Mouse (Mus musculus) heart, embryonic 16.5 days (tissue): ENCODE data around the gene Cntn5. TPM values are rescaled to one million over a fixed set of nuclear protein-coding genes. Genes with fewer than 3 reads are reported as not detected.

Source experiments
- ATAC-seq: fragments of 200-750 bp; cut with Nextera tagmentation; replicated peaks from 2 replicates; pipeline ENCODE4 v1.8.0; 2017; ENCODE audit warnings: moderate number of reproducible peaks; ENCODE audit not compliant: insufficient read depth, low FRiP score; ENCODE audit errors: extremely low read depth
- H3K27ac ChIP-seq: fragments of 300-500 bp; sonication (generic); 2 replicates; pipeline ENCODE4 v1.5.1; 2014; ENCODE audit warnings: mild to moderate bottlenecking, low read length, control low read depth, moderate library complexity
- H3K27me3 ChIP-seq: fragments of 300-500 bp; sonication (generic); 2 replicates; pipeline ENCODE4 v1.6.1; 2014; ENCODE audit warnings: low read length, mixed read lengths; ENCODE audit not compliant: control insufficient read depth, insufficient read depth
- H3K36me3 ChIP-seq: fragments of 300-500 bp; sonication (generic); 2 replicates; pipeline ENCODE4 v1.6.1; 2014; ENCODE audit not compliant: control insufficient read depth, insufficient read depth
- H3K4me1 ChIP-seq: fragments of 300-500 bp; sonication (generic); 2 replicates; pipeline ENCODE4 v1.6.1; 2014; ENCODE audit warnings: low read length, mixed read lengths; ENCODE audit not compliant: control insufficient read depth, insufficient read depth
- H3K4me2 ChIP-seq: fragments of 300-500 bp; sonication (generic); 2 replicates; pipeline ENCODE4 v1.6.1; 2014; ENCODE audit warnings: low read depth, mild to moderate bottlenecking, control low read depth, low read length
- H3K4me3 ChIP-seq: fragments of 300-500 bp; sonication (generic); 2 replicates; pipeline ENCODE4 v1.5.1; 2014; ENCODE audit warnings: mild to moderate bottlenecking, control low read depth, low read length
- H3K9ac ChIP-seq: fragments of 300-500 bp; sonication (generic); 2 replicates; pipeline ENCODE4 v1.6.1; 2014; ENCODE audit warnings: low read length, control low read depth
- H3K9me3 ChIP-seq: fragments of 300-500 bp; sonication (generic); replicated peaks from 2 replicates; pipeline ENCODE4 v1.6.1; 2016; ENCODE audit warnings: low read length; ENCODE audit not compliant: control insufficient read depth
- WGBS: fragments of 180-500 bp; shearing (Covaris S2); extraction: QIAGEN DNeasy Blood & Tissue Kit; methylation state at CpG from one replicate; pipeline ENCODE4 v1.1.7; 2014; 5-methylcytosine and 5-hydroxymethylcytosine counted together
- polyA plus RNA-seq: library from polyadenylated mRNA; unstranded; fragments of >200 nt; fragmentation: Nextera tagmentation; extraction: Ambion mirVana; gene quantifications from 2 replicates; pipeline ENCODE4 v1.2.1, GENCODE M21; 2015

The Cntn5 gene
- polyA plus RNA-seq, 1 experiment from 2014 or later, result 0.29 TPM

DNA sequence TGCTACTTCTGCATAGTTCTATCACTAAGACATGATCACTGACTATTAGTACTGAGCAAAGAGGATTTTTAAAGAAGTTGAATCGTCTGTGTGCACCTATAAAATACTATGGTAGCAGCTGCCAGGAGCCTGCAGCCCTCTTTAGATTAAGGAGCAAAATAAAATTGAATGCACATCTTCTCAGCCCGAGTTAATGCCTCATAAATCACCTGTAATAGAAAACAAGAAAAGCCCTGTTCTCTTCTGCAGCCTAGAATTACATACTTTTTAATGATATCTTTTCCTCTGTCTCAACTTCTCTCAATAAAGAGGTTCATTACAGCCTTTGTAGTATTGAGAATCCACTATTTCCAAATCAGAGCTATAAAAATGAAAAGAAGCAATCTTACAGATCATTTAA, 109.5 kb downstream of the Cntn5 start:
- 48% methylated on average over 2 of the region's 2 CpGs for WGBS

DNA sequence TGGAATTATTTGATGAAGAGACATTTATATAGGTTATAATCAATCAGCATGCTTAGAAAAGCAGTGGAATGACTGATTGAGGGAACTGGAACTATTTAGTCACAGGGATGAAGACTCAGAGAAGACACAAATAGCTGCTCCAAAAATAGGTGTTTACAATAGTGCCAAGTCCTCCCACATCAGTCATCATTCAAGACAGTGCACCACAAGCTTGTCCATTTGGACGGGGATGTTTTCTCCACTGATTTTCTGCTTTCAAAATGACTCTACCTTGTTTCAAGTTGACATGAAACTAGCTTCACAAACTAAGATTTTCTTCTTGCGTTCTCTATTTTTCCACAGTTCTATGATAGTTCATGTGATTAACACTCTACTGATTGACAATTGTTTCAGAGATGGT, 172.7 kb downstream of the Cntn5 start:
- Histone ChIP-seq H3K9me3 (no peaks in the 10 kb centered on the region), H3K4me2 (no peak overlapping the region), H3K4me1 (no peaks in the 10 kb centered on the region), H3K27ac (no peak overlapping the region), H3K4me3 (no peak overlapping the region), H3K27me3 (no peaks in the 10 kb centered on the region), H3K36me3 (no peaks in the 10 kb centered on the region), H3K9ac (no peak overlapping the region)
- WGBS, result 69% methylated on average over 2 of the region's 2 CpGs
- no peak for ATAC-seq

More for the DNA sequence above, 109.5 kb downstream of the Cntn5 start:
- H3K4me2 ChIP-seq, result no peak overlapping the region
- H3K36me3 ChIP-seq, result no peaks in the 10 kb centered on the region
- no peaks in the 10 kb centered on the region for H3K27me3 ChIP-seq
- no peaks in the 10 kb centered on the region for H3K9me3 ChIP-seq
- H3K4me3 ChIP-seq, result no peak overlapping the region
- no peak overlapping the region for H3K27ac ChIP-seq
- no peak overlapping the region for H3K9ac ChIP-seq
- ATAC-seq, result no peak
- H3K4me1 ChIP-seq, result no peaks in the 10 kb centered on the region

DNA sequence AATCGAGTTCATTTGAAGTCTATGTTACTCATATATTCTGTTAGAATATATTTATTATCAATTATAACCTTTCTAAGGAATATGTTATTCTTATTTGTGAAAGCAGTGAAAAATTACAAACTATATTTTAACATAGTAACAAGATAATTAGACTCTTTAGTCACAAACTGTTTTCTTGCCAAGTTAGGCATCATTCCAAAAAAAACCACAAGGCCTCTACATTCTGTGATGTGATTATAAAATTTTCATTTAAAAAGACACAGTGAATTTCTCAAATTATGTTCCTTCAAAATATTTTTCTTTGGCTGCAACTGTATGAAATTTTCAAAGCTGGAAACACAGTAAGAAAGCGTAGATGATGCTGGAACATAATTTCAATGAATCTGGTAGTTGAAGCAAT, 180.4 kb downstream of the Cntn5 start:
- no peaks in the 10 kb centered on the region for H3K9me3 ChIP-seq
- no peak overlapping the region for H3K9ac ChIP-seq
- H3K4me3 ChIP-seq, result no peak overlapping the region
- WGBS, result 74% methylated on average over 2 of the region's 2 CpGs
- no peak for ATAC-seq
- H3K27me3 ChIP-seq, result no peaks in the 10 kb centered on the region
- no peaks in the 10 kb centered on the region for H3K4me1 ChIP-seq
- H3K36me3 ChIP-seq, result no peaks in the 10 kb centered on the region
- H3K4me2 ChIP-seq, result no peak overlapping the region
- H3K27ac ChIP-seq, result no peak overlapping the region

DNA sequence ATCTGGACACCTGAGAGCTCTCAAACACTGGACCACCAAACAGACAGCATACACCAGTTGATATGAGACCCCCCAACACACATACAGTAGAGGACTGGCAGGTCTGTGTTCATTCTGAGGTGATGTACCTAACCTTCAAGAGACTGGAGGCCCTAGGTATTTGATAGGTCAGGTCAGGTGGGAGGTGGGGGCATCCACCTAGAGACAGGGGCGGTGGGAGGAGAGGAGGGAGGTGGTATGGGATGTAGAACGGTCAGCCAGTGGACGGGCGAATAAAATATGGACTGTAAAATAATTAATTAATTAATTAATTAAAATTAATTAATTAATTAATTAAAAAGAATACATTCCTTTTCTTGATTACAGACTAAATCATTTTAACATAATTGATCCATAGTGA, 182.5 kb downstream of the Cntn5 start:
- H3K9me3 ChIP-seq, result no peaks in the 10 kb centered on the region
- H3K4me3 ChIP-seq, result no peak overlapping the region
- WGBS, result 83% methylated on average over 4 of the region's 4 CpGs
- no peak overlapping the region for H3K9ac ChIP-seq
- H3K4me1 ChIP-seq, result no peaks in the 10 kb centered on the region
- no peak overlapping the region for H3K4me2 ChIP-seq
- H3K36me3 ChIP-seq, result no peaks in the 10 kb centered on the region
- H3K27ac ChIP-seq, result no peak overlapping the region
- H3K27me3 ChIP-seq, result no peaks in the 10 kb centered on the region
- no peak for ATAC-seq

DNA sequence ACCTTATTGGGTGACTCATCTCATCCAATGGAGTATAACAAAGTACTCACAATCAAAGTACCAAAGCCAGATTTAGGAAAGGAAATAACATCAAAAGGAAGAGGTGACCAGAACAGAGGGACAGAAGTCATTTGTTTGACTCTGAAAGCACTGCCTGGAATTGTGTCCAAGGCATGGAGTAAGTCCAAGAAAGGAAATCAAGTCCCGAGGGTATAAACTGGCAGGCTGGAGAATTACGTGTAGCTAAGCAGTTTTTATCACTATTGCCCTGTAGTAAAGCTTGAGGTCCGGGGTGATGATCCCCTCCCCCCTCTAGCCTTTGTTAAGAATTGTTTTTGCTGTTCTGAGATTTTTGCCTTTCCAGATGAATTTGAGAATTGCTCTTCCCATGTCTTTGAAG, 185.6 kb downstream of the Cntn5 start:
- Histone ChIP-seq H3K27ac (no peak overlapping the region), H3K4me1 (no peaks in the 10 kb centered on the region), H3K9me3 (no peaks in the 10 kb centered on the region), H3K27me3 (no peaks in the 10 kb centered on the region), H3K36me3 (no peaks in the 10 kb centered on the region), H3K4me3 (no peak overlapping the region), H3K4me2 (no peak overlapping the region), H3K9ac (no peak overlapping the region)
- ATAC-seq, result no peak
- 57% methylated on average over 3 of the region's 3 CpGs for WGBS

DNA sequence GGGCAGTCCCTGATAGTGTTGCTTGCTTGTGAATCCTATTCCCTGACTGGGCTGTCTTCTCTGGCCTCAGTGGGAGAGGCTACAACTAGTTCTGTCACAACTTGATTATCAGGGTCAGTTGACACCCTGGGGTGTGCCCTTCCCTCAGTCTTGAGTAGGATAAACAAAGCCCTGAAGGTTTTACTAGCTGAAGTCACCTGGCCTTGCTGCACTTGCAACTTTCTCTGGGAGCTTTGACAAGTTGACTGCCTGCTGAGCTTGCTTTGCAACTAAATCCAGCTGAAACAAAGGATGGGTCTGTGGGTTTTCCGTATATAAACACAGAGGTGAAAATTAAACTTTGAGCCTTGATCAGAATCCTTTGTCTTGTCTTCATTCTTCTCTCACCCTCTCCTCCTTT, 190.9 kb downstream of the Cntn5 start:
- H3K4me3 ChIP-seq, result no peak overlapping the region
- H3K9me3 ChIP-seq, result no peaks in the 10 kb centered on the region
- no peak overlapping the region for H3K27ac ChIP-seq
- no peak overlapping the region for H3K4me2 ChIP-seq
- H3K27me3 ChIP-seq, result no peaks in the 10 kb centered on the region
- no peak overlapping the region for H3K9ac ChIP-seq
- H3K36me3 ChIP-seq, result no peaks in the 10 kb centered on the region
- ATAC-seq, result no peak
- no peaks in the 10 kb centered on the region for H3K4me1 ChIP-seq
- 12% methylated on average over 1 of the region's 1 CpGs for WGBS

DNA sequence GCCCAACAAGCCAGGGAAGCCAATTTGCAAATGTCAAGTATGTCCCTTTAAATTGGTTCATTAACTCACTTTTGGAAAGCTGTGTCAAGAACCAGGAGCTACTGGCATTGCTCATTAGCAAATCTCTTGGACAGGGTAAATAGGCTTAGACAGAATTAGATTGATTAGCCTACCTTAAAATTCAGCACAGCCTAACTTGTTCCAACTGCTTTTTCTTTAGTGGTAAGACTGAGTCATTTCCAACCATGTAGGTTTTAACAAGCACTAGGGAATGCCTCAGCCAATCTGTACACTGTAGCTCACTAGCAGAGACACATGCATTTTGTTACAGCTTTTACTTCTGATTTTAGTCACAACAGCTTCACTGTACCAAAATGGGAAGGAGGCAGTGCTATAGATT, 222.9 kb downstream of the Cntn5 start:
- no peaks in the 10 kb centered on the region for H3K36me3 ChIP-seq
- no peak overlapping the region for H3K27ac ChIP-seq
- H3K4me3 ChIP-seq, result no peak overlapping the region
- ATAC-seq, result no peak
- no peaks in the 10 kb centered on the region for H3K27me3 ChIP-seq
- H3K9ac ChIP-seq, result no peak overlapping the region
- no peaks in the 10 kb centered on the region for H3K4me1 ChIP-seq
- no peaks in the 10 kb centered on the region for H3K9me3 ChIP-seq
- no peak overlapping the region for H3K4me2 ChIP-seq

DNA sequence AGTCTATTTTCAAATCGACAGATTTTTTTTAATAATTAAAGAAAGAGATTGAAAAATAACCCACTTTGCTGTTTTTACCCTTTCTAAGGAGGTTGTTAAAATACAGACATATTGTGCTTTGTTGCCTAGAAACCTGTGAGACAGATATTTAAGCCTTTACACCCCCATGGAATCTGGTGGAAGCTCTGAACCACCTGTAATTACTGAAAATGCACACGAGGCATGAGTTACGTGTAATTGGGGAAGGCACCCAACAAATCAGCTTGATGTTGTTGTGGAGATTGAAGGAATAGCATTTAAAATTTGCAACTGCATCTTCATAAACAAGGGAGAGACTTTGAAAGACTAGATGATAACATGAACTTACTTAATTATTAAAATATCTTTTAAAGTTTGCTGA, 223.4 kb downstream of the Cntn5 start:
- no peak for ATAC-seq
- H3K4me2 ChIP-seq, result no peak overlapping the region
- H3K9ac ChIP-seq, result no peak overlapping the region
- WGBS, result 75% methylated on average over 3 of the region's 3 CpGs
- H3K4me3 ChIP-seq, result no peak overlapping the region
- H3K9me3 ChIP-seq, result no peaks in the 10 kb centered on the region
- no peaks in the 10 kb centered on the region for H3K27me3 ChIP-seq
- no peak overlapping the region for H3K27ac ChIP-seq
- H3K4me1 ChIP-seq, result no peaks in the 10 kb centered on the region
- H3K36me3 ChIP-seq, result no peaks in the 10 kb centered on the region

DNA sequence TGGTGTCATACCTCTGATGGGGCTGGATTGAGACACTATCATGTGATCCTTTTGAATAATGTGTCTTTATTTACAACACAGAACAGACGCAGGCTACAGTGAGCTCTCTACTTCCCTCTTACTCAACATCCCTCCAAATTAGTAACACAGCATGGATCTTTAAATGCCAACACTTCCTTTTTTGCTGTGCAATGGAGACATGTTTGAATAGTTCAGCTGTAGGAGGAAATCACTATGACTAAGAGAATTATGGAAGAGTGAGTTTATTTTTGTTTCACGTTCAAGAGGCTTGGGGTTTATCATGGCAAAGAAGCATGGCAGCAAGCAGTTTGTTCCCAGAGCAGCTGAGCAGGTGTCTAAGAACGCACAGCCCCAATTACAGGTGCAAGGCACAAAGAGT, 235.9 kb downstream of the Cntn5 start:
- no peaks in the 10 kb centered on the region for H3K4me1 ChIP-seq
- H3K36me3 ChIP-seq, result no peaks in the 10 kb centered on the region
- H3K27ac ChIP-seq, result no peak overlapping the region
- no peak overlapping the region for H3K4me3 ChIP-seq
- no peaks in the 10 kb centered on the region for H3K27me3 ChIP-seq
- peaks cover under 1% of the 10 kb centered on the region; the same call in 1 of the 2 replicates for H3K9me3 ChIP-seq
- no peak overlapping the region for H3K9ac ChIP-seq
- no peak overlapping the region for H3K4me2 ChIP-seq
- ATAC-seq, result no peak
- WGBS, result 65% methylated on average over 3 of the region's 3 CpGs

DNA sequence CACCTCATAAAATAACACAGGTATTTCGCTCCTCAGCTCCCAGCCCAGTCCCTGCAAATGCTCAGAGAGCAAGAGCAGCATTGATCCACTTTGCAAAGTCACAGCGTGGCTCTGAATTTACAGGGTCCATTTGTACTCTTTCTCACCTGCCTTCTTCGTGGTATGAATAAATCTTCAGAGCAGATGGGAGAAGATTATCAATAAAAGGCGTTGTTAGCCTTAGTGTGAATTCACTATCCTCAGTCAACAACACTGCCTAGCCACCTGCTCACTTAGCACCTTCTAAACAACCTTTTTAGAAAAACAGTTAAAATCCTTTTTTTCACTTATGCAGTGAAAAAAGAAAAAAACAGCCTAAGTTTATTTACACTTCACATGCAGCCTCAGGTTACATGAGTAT, 237.1 kb downstream of the Cntn5 start:
- ATAC-seq, result no peak
- no peak overlapping the region for H3K9ac ChIP-seq
- H3K4me2 ChIP-seq, result no peak overlapping the region
- no peaks in the 10 kb centered on the region for H3K36me3 ChIP-seq
- no peaks in the 10 kb centered on the region for H3K27me3 ChIP-seq
- no peak overlapping the region for H3K4me3 ChIP-seq
- H3K9me3 ChIP-seq, result no peaks in the 10 kb centered on the region
- WGBS, result 50% methylated on average over 4 of the region's 4 CpGs
- no peak overlapping the region for H3K27ac ChIP-seq
- H3K4me1 ChIP-seq, result no peaks in the 10 kb centered on the region
